Mouse (Mus musculus) heart, embryonic 11.5 days (tissue): ENCODE data around the gene Tmcc3. TPM values are rescaled to one million over a fixed set of nuclear protein-coding genes. Genes with fewer than 3 reads are reported as not detected.

Experiments
- ATAC-seq: fragments of 200-750 bp; cut with Nextera tagmentation; replicated peaks from 2 replicates; pipeline ENCODE4 v1.8.0; 2017; ENCODE audit warnings: moderate library complexity; ENCODE audit not compliant: insufficient number of reproducible peaks, low FRiP score, low TSS enrichment
- H3K27ac ChIP-seq: fragments of 300-500 bp; sonication (generic); 2 replicates; pipeline ENCODE4 v1.5.1; 2014; ENCODE audit warnings: mild to moderate bottlenecking, low read depth, low read length
- H3K27me3 ChIP-seq: fragments of 300-500 bp; sonication (generic); 2 replicates; pipeline ENCODE4 v1.6.1; 2014; ENCODE audit warnings: mild to moderate bottlenecking, low read length, mixed read lengths; ENCODE audit not compliant: control insufficient read depth, insufficient read depth
- H3K36me3 ChIP-seq: fragments of 300-500 bp; sonication (generic); 2 replicates; pipeline ENCODE4 v1.6.1; 2014; ENCODE audit warnings: mild to moderate bottlenecking, low read length, moderate library complexity, mixed read lengths; ENCODE audit not compliant: control insufficient read depth, insufficient read depth
- H3K4me1 ChIP-seq: fragments of 300-500 bp; sonication (generic); 2 replicates; pipeline ENCODE4 v1.6.1; 2014; ENCODE audit warnings: low read length; ENCODE audit not compliant: control insufficient read depth, insufficient read depth
- H3K4me2 ChIP-seq: fragments of 300-500 bp; sonication (generic); 2 replicates; pipeline ENCODE4 v1.6.1; 2014; ENCODE audit warnings: mild to moderate bottlenecking, moderate library complexity
- H3K4me3 ChIP-seq: fragments of 300-500 bp; sonication (generic); 2 replicates; pipeline ENCODE4 v1.5.1; 2014; ENCODE audit warnings: low read depth, low read length
- H3K9ac ChIP-seq: fragments of 300-500 bp; sonication (generic); 2 replicates; pipeline ENCODE4 v1.6.1; 2014; ENCODE audit warnings: mild to moderate bottlenecking, low read depth, low read length, moderate library complexity
- H3K9me3 ChIP-seq: fragments of 300-500 bp; sonication (generic); replicated peaks from 2 replicates; pipeline ENCODE4 v1.6.1; 2016; ENCODE audit warnings: low read length; ENCODE audit not compliant: control insufficient read depth
- WGBS: fragments of 180-500 bp; shearing (Covaris S2); extraction: QIAGEN DNeasy Blood & Tissue Kit; methylation state at CpG from one replicate; pipeline ENCODE4 v1.1.7; 2014; ENCODE audit not compliant: insufficient replicate concordance; 5-methylcytosine and 5-hydroxymethylcytosine counted together
- polyA plus RNA-seq: library from polyadenylated mRNA; unstranded; fragments of >200 nt; fragmentation: Nextera tagmentation; extraction: Ambion mirVana; gene quantifications from 2 replicates; pipeline ENCODE4 v1.2.1, GENCODE M21; 2014

Gene Tmcc3
- polyA plus RNA-seq, 1 experiment from 2014 or later = 10.9 TPM

DNA sequence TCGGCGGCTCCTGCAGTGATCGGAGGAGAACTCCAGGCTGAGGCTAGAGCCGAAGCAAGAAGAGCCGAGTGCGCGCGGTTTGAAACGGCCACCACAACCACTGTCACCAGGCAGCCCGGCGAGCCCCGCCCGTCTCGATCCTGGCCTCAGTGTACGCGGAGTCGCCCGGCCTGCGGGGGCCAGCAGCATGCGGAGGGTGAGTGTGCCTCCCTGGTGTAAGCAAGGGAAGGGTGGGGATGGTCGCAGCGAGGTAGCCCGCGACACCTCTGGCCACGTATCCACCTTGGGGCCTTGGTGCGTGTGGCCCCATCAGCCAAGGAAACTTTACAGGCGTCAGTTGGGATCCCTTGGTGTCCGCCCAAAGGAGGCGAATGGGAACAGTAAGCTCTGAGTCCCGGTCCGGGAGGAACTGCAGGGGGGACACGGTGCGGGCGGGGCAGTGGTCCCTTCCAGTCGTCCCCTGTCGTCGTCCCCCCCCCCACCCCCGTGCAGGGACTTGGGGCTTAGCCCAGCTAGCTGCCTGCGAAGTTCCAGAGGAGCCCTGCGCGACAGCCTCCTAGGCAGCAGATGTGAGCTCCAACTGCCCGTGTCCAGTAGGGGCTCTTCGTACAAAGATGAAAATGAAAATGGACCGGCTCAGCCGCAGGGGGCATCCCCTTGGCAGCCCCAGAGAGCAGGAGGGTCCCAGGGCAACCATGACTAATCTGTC is 412 bp downstream of the Tmcc3 start:
- peak; percentile 59; the same call in 1 of the 2 replicates for ATAC-seq
- Histone ChIP-seq H3K4me2 (peak overlapping the region; percentile 88), H3K9ac (peak overlapping the region; percentile 62), H3K9me3 (no peaks in the 10 kb centered on the region), H3K4me1 (0 out of 2 replicates have a peak, but pooled peaks cover 3% of the 10 kb centered on the region), H3K36me3 (no peaks in the 10 kb centered on the region), H3K4me3 (peak overlapping the region; percentile 51), H3K27me3 (peaks cover 8% of the 10 kb centered on the region), H3K27ac (no peak overlapping the region)
- WGBS = 1% methylated on average over 45 of the region's 45 CpGs

- H3K27me3 ChIP-seq = peaks cover 8% of the 10 kb centered on the region
- no peak overlapping the region for H3K4me3 ChIP-seq
- H3K4me2 ChIP-seq = no peak overlapping the region
- 74% methylated on average over 4 of the region's 4 CpGs for WGBS
- no peak for ATAC-seq
- H3K9me3 ChIP-seq = no peaks in the 10 kb centered on the region
- H3K27ac ChIP-seq = no peak overlapping the region
- H3K36me3 ChIP-seq = no peaks in the 10 kb centered on the region
- 0 out of 2 replicates have a peak, but pooled peaks cover 3% of the 10 kb centered on the region for H3K4me1 ChIP-seq
- H3K9ac ChIP-seq = no peak overlapping the region
These were observed 1.4 kb downstream of the Tmcc3 start for GRCm38 (mm10) chr10:94313146-94313545.

GRCm38 (mm10) chr10:94318574-94318973 is 6.8 kb downstream of the Tmcc3 start:
- ATAC-seq = no peak
- Histone ChIP-seq H3K36me3 (no peaks in the 10 kb centered on the region), H3K4me2 (no peak overlapping the region), H3K9me3 (no peaks in the 10 kb centered on the region), H3K9ac (no peak overlapping the region), H3K27me3 (no peaks in the 10 kb centered on the region; the same call in 1 of the 2 replicates), H3K27ac (no peak overlapping the region), H3K4me1 (no peaks in the 10 kb centered on the region), H3K4me3 (no peak overlapping the region)
- 61% methylated on average over 4 of the region's 4 CpGs for WGBS

- Histone ChIP-seq H3K36me3 (no peaks in the 10 kb centered on the region), H3K4me3 (no peak overlapping the region), H3K9me3 (no peaks in the 10 kb centered on the region), H3K4me2 (peak overlapping the region; percentile 34), H3K9ac (no peak overlapping the region), H3K27ac (peak overlapping the region; percentile 23), H3K27me3 (no peaks in the 10 kb centered on the region), H3K4me1 (peaks cover 16% of the 10 kb centered on the region)
- peak; percentile 75 for ATAC-seq
- 20% methylated on average over 5 of the region's 5 CpGs for WGBS
These were observed 18.2 kb downstream of the Tmcc3 start for GRCm38 (mm10) chr10:94329962-94330361.

DNA sequence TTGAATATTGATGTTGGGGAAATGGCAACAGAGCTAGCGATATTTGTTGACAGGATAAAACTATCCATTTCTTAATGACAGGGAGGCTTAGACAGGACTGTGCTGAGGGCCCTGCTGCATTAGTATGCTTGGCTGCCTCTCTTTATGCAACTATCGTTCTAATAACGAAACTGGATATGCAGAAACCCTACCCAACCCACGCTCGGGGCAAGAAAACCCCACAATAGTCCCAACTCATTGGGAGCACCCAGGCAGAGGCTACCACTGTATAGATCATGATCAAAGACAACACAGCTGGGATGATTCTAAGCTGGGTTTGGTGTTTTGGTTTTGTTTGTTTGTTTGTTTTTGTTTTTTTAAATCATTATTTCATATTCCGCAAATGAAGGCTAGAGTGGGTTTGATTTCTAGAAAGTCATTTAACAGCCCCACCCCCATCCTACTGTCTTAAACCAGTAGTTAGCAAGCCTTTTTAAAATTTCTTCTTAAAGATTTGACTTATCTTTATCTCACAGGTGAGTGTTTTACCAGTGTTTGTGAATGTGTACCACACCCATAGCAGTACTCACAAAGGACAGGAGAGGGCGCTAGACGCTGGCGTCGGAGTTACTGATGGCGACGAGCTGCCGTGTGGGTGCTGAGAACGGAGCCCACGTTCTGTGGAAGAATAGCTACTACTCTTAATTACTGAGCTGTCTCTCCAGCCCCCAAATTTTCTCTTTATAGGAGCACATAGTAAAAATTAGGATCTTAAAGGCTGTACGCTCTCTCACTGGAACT is 20.8 kb downstream of the Tmcc3 start:
- H3K27ac ChIP-seq = no peak overlapping the region
- ATAC-seq = no peak
- no peak overlapping the region for H3K4me3 ChIP-seq
- H3K9me3 ChIP-seq = no peaks in the 10 kb centered on the region
- no peaks in the 10 kb centered on the region for H3K27me3 ChIP-seq
- no peaks in the 10 kb centered on the region for H3K36me3 ChIP-seq
- WGBS = 81% methylated on average over 16 of the region's 16 CpGs
- no peak overlapping the region for H3K4me2 ChIP-seq
- no peak overlapping the region for H3K9ac ChIP-seq
- peaks cover 12% of the 10 kb centered on the region for H3K4me1 ChIP-seq

- 80% methylated on average over 8 of the region's 8 CpGs for WGBS
- Histone ChIP-seq H3K4me1 (peaks cover 12% of the 10 kb centered on the region), H3K9me3 (no peaks in the 10 kb centered on the region), H3K4me3 (no peak overlapping the region), H3K27me3 (no peaks in the 10 kb centered on the region), H3K27ac (no peak overlapping the region), H3K9ac (no peak overlapping the region), H3K4me2 (no peak overlapping the region), H3K36me3 (no peaks in the 10 kb centered on the region)
- ATAC-seq = no peak
These were observed 21.6 kb downstream of the Tmcc3 start for GRCm38 (mm10) chr10:94333328-94333727.

DNA sequence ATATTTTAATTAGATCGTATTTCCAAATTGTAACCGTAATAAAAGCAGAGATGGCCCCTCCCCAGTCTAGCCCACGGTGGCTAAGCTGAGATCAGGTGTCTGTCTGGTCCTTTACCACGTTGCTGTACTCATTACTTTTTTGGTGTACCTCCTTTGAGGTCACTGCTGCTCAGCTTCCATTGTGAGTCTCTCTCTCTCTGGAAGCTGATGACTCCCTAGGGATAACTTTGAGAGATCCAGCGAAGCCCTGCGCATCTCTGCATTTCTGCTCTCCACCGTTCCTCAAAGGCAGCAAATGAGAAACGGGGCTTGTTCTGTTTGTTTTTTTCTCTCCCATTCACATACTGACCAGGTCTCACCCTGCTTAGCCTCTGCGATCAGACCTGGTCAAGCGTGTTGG is 23.3 kb downstream of the Tmcc3 start:
- no peaks in the 10 kb centered on the region for H3K9me3 ChIP-seq
- no peak overlapping the region for H3K9ac ChIP-seq
- peaks cover 7% of the 10 kb centered on the region for H3K4me1 ChIP-seq
- H3K27me3 ChIP-seq = no peaks in the 10 kb centered on the region
- H3K4me3 ChIP-seq = no peak overlapping the region
- no peak overlapping the region for H3K27ac ChIP-seq
- no peaks in the 10 kb centered on the region for H3K36me3 ChIP-seq
- no peak overlapping the region for H3K4me2 ChIP-seq
- WGBS = 72% methylated on average over 10 of the region's 10 CpGs
- no peak for ATAC-seq

- no peak for ATAC-seq
- Histone ChIP-seq H3K9me3 (no peaks in the 10 kb centered on the region), H3K27me3 (no peaks in the 10 kb centered on the region), H3K4me1 (no peaks in the 10 kb centered on the region), H3K9ac (no peak overlapping the region), H3K4me3 (no peak overlapping the region), H3K36me3 (no peaks in the 10 kb centered on the region), H3K4me2 (no peak overlapping the region), H3K27ac (no peak overlapping the region)
- WGBS = 88% methylated on average over 6 of the region's 6 CpGs
These were observed 24.3 kb downstream of the Tmcc3 start for GRCm38 (mm10) chr10:94336071-94336470.
